Mouse (Mus musculus): ENCODE data around the gene Sp4. TPM values are rescaled to one million over a fixed set of nuclear protein-coding genes. Genes with fewer than 3 reads are reported as not detected.

Gene Sp4
- polyA plus RNA-seq, 1 experiment from 2014 or later = 6.6 TPM

- H3K4me1 ChIP-seq (ENCODE audit: control insufficient read depth, insufficient read depth, low read length) = peaks cover 16% of the 10 kb centered on the region
- no peaks in the 10 kb centered on the region for H3K27me3 ChIP-seq (ENCODE audit: control insufficient read depth, insufficient read depth, low read length)
- no peaks in the 10 kb centered on the region for H3K9me3 ChIP-seq (replicated peaks; ENCODE audit: control insufficient read depth, low read length)
- H3K9ac ChIP-seq (ENCODE audit: low read length) = no peak overlapping the region
- no peak overlapping the region for H3K4me3 ChIP-seq (ENCODE audit: low read length)
- WGBS = 85% methylated on average over 1 of the region's 1 CpGs
- no peak overlapping the region for H3K27ac ChIP-seq (ENCODE audit: low read length)
- H3K4me2 ChIP-seq (ENCODE audit: low read depth, low read length) = no peak overlapping the region
- 0 out of 2 replicates have a peak, but pooled peaks cover 4% of the 10 kb centered on the region for H3K36me3 ChIP-seq (ENCODE audit: control insufficient read depth, insufficient read depth)
- ATAC-seq (replicated peaks; ENCODE audit: extremely low read depth, insufficient read depth, low FRiP score) = no peak
Observed at GRCm38 (mm10) chr12:118295793-118296192, 5.4 kb downstream of the Sp4 start.

DNA sequence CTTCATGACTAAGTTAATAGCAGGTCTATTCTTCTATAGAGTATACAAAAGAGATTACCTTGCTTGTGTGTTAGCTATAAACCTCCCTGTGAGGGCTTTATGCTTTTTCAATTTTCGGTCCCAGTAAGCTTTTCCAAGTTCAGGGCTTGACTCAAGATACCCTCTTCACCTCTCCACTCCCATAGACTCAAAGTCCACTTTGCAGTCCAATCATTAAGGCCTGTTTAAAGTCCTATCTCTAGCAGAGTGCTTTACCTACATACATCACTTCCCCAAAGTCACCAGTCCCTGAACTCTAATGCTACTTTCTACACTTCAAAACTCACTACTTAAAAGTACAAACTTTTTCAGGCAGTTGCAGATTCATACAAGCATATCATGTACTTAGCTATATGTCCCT is 12.3 kb downstream of the Sp4 start:
- Histone ChIP-seq H3K4me1 (ENCODE audit: control insufficient read depth, insufficient read depth, low read length) (peaks cover 6% of the 10 kb centered on the region), H3K27ac (ENCODE audit: low read length) (no peak overlapping the region), H3K36me3 (ENCODE audit: control insufficient read depth, insufficient read depth) (0 out of 2 replicates have a peak, but pooled peaks cover 3% of the 10 kb centered on the region), H3K9ac (ENCODE audit: low read length) (no peak overlapping the region), H3K4me3 (ENCODE audit: low read length) (no peak overlapping the region), H3K9me3 (replicated peaks; ENCODE audit: control insufficient read depth, low read length) (no peaks in the 10 kb centered on the region), H3K27me3 (ENCODE audit: control insufficient read depth, insufficient read depth, low read length) (no peaks in the 10 kb centered on the region), H3K4me2 (ENCODE audit: low read depth, low read length) (no peak overlapping the region)
- WGBS = 71% methylated on average over 1 of the region's 1 CpGs
- no peak for ATAC-seq (replicated peaks; ENCODE audit: extremely low read depth, insufficient read depth, low FRiP score)

- ATAC-seq (replicated peaks; ENCODE audit: extremely low read depth, insufficient read depth, low FRiP score) = 0 out of 2 replicates have a peak, but pooled peaks have one; percentile 37
- Histone ChIP-seq H3K4me3 (ENCODE audit: low read length) (no peak overlapping the region), H3K27ac (ENCODE audit: low read length) (peak overlapping the region; percentile 61), H3K36me3 (ENCODE audit: control insufficient read depth, insufficient read depth) (no peaks in the 10 kb centered on the region), H3K9me3 (replicated peaks; ENCODE audit: control insufficient read depth, low read length) (no peaks in the 10 kb centered on the region), H3K4me1 (ENCODE audit: control insufficient read depth, insufficient read depth, low read length) (peaks cover 8% of the 10 kb centered on the region), H3K9ac (ENCODE audit: low read length) (no peak overlapping the region), H3K4me2 (ENCODE audit: low read depth, low read length) (no peak overlapping the region), H3K27me3 (ENCODE audit: control insufficient read depth, insufficient read depth, low read length) (no peaks in the 10 kb centered on the region)
- 51% methylated on average over 6 of the region's 6 CpGs for WGBS
Observed at GRCm38 (mm10) chr12:118285099-118285498, 16.1 kb downstream of the Sp4 start.

DNA sequence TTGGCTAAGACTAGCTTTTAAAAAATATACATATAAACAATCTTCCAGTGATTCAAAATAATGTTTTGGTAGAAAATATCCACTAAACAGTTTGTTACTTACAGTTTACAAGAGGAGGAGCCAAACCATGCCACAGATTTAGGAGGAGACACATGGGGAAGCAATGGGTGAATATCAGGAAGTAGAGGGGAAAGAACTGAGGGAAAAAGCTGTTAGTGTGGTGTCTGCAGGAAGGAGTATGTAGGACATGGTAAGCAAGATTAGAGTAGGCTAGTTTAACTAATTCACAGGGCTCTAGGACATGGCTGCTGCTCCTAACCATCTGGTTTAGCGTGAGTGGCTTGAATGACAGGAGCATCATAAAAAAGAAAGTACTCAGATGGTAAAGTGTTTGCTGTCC is 19.3 kb downstream of the Sp4 start:
- H3K27me3 ChIP-seq (ENCODE audit: control insufficient read depth, insufficient read depth, low read length) = no peaks in the 10 kb centered on the region
- H3K9ac ChIP-seq (ENCODE audit: low read length) = no peak overlapping the region
- no peak overlapping the region for H3K27ac ChIP-seq (ENCODE audit: low read length)
- no peaks in the 10 kb centered on the region for H3K9me3 ChIP-seq (replicated peaks; ENCODE audit: control insufficient read depth, low read length)
- H3K36me3 ChIP-seq (ENCODE audit: control insufficient read depth, insufficient read depth) = no peaks in the 10 kb centered on the region
- H3K4me1 ChIP-seq (ENCODE audit: control insufficient read depth, insufficient read depth, low read length) = peaks cover 8% of the 10 kb centered on the region
- WGBS = 55% methylated on average over 1 of the region's 1 CpGs
- no peak overlapping the region for H3K4me2 ChIP-seq (ENCODE audit: low read depth, low read length)
- no peak overlapping the region for H3K4me3 ChIP-seq (ENCODE audit: low read length)
- no peak for ATAC-seq (replicated peaks; ENCODE audit: extremely low read depth, insufficient read depth, low FRiP score)

DNA sequence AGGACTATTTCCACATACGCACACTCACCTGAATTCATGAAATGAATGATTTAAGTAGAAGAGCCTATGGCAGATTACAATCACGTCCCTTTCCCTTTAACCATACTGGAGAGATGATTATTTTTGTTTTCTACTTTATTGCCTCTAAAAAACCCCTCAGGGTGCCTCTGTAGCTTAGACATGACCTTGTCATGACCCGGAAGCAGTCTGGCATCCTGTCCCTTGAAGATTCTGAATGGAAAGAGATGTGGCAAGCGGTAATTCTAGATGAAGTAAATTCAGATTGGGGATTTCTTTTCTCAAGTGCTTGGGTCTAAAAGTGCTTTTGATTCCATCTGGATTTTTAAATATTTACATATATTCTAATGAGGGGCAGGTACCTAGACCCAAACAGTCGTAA is 24.9 kb downstream of the Sp4 start:
- H3K4me3 ChIP-seq (ENCODE audit: low read length) = no peak overlapping the region
- no peak overlapping the region for H3K9ac ChIP-seq (ENCODE audit: low read length)
- no peaks in the 10 kb centered on the region for H3K27me3 ChIP-seq (ENCODE audit: control insufficient read depth, insufficient read depth, low read length)
- no peaks in the 10 kb centered on the region for H3K4me1 ChIP-seq (ENCODE audit: control insufficient read depth, insufficient read depth, low read length)
- no peak overlapping the region for H3K4me2 ChIP-seq (ENCODE audit: low read depth, low read length)
- ATAC-seq (replicated peaks; ENCODE audit: extremely low read depth, insufficient read depth, low FRiP score) = no peak
- no peaks in the 10 kb centered on the region for H3K36me3 ChIP-seq (ENCODE audit: control insufficient read depth, insufficient read depth)
- H3K9me3 ChIP-seq (replicated peaks; ENCODE audit: control insufficient read depth, low read length) = no peaks in the 10 kb centered on the region
- no peak overlapping the region for H3K27ac ChIP-seq (ENCODE audit: low read length)
- 88% methylated on average over 5 of the region's 5 CpGs for WGBS

DNA sequence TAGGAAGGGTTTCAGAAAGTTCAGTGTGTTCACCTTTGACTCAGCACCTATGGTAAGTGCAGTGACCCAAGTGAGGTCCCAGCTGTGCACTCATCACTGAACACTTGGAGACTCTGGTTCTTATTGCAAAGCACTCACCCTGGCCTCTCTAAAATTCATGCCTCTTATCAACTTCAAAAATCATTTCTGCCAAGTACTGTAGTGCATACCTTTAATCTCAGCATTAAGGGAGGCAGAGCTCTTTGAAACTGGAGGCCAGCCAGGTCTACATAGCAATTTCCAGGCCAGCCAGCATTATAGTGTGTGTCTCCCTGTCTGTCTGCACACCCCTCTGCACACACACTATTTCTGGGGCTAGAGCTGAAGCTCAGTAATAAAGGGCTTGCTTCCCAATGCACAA is 36.3 kb downstream of the Sp4 start:
- peaks cover 4% of the 10 kb centered on the region for H3K4me1 ChIP-seq (ENCODE audit: control insufficient read depth, insufficient read depth, low read length)
- H3K4me3 ChIP-seq (ENCODE audit: low read length) = no peak overlapping the region
- ATAC-seq (replicated peaks; ENCODE audit: extremely low read depth, insufficient read depth, low FRiP score) = no peak
- H3K36me3 ChIP-seq (ENCODE audit: control insufficient read depth, insufficient read depth) = no peaks in the 10 kb centered on the region
- H3K9ac ChIP-seq (ENCODE audit: low read length) = no peak overlapping the region
- H3K27me3 ChIP-seq (ENCODE audit: control insufficient read depth, insufficient read depth, low read length) = no peaks in the 10 kb centered on the region
- H3K9me3 ChIP-seq (replicated peaks; ENCODE audit: control insufficient read depth, low read length) = no peaks in the 10 kb centered on the region
- 0 out of 2 replicates have a peak overlapping the region, but pooled peaks have one; percentile 21 for H3K27ac ChIP-seq (ENCODE audit: low read length)
- H3K4me2 ChIP-seq (ENCODE audit: low read depth, low read length) = no peak overlapping the region

GRCm38 (mm10) chr12:118263878-118264277 is 37.4 kb downstream of the Sp4 start:
- no peak overlapping the region for H3K4me2 ChIP-seq (ENCODE audit: low read depth, low read length)
- H3K9me3 ChIP-seq (replicated peaks; ENCODE audit: control insufficient read depth, low read length) = no peaks in the 10 kb centered on the region
- peaks cover 4% of the 10 kb centered on the region for H3K4me1 ChIP-seq (ENCODE audit: control insufficient read depth, insufficient read depth, low read length)
- H3K4me3 ChIP-seq (ENCODE audit: low read length) = no peak overlapping the region
- WGBS = 15% methylated on average over 1 of the region's 1 CpGs
- H3K27me3 ChIP-seq (ENCODE audit: control insufficient read depth, insufficient read depth, low read length) = no peaks in the 10 kb centered on the region
- no peaks in the 10 kb centered on the region for H3K36me3 ChIP-seq (ENCODE audit: control insufficient read depth, insufficient read depth)
- no peak overlapping the region for H3K9ac ChIP-seq (ENCODE audit: low read length)
- no peak overlapping the region for H3K27ac ChIP-seq (ENCODE audit: low read length)
- ATAC-seq (replicated peaks; ENCODE audit: extremely low read depth, insufficient read depth, low FRiP score) = no peak

- ATAC-seq (replicated peaks; ENCODE audit: extremely low read depth, insufficient read depth, low FRiP score) = no peak
- Histone ChIP-seq H3K4me2 (ENCODE audit: low read depth, low read length) (no peak overlapping the region), H3K27me3 (ENCODE audit: control insufficient read depth, insufficient read depth, low read length) (no peaks in the 10 kb centered on the region), H3K9ac (ENCODE audit: low read length) (no peak overlapping the region), H3K9me3 (replicated peaks; ENCODE audit: control insufficient read depth, low read length) (no peaks in the 10 kb centered on the region), H3K36me3 (ENCODE audit: control insufficient read depth, insufficient read depth) (peaks cover 3% of the 10 kb centered on the region; the same call in 1 of the 2 replicates), H3K4me1 (ENCODE audit: control insufficient read depth, insufficient read depth, low read length) (no peaks in the 10 kb centered on the region), H3K27ac (ENCODE audit: low read length) (no peak overlapping the region), H3K4me3 (ENCODE audit: low read length) (no peak overlapping the region)
- WGBS = 58% methylated on average over 1 of the region's 1 CpGs
Observed at GRCm38 (mm10) chr12:118255292-118255782, 45.9 kb downstream of the Sp4 start.

- Histone ChIP-seq H3K27me3 (ENCODE audit: control insufficient read depth, insufficient read depth, low read length) (no peaks in the 10 kb centered on the region), H3K9me3 (replicated peaks; ENCODE audit: control insufficient read depth, low read length) (no peaks in the 10 kb centered on the region), H3K36me3 (ENCODE audit: control insufficient read depth, insufficient read depth) (no peaks in the 10 kb centered on the region), H3K4me3 (ENCODE audit: low read length) (no peak overlapping the region), H3K27ac (ENCODE audit: low read length) (no peak overlapping the region), H3K9ac (ENCODE audit: low read length) (no peak overlapping the region), H3K4me1 (ENCODE audit: control insufficient read depth, insufficient read depth, low read length) (no peaks in the 10 kb centered on the region), H3K4me2 (ENCODE audit: low read depth, low read length) (no peak overlapping the region)
- ATAC-seq (replicated peaks; ENCODE audit: extremely low read depth, insufficient read depth, low FRiP score) = no peak
- 49% methylated on average over 3 of the region's 3 CpGs for WGBS
Observed at GRCm38 (mm10) chr12:118221182-118221581, 80.1 kb downstream of the Sp4 start.
